In genomic region chr6:116389481-116389880, GRCm38 (mm10) we compare ENCODE assay signal across 19 mouse cellular contexts. TPM values are rescaled to one million over a fixed set of nuclear protein-coding genes. Genes with fewer than 3 reads are reported as not detected.
DNase-seq lines count a peak whose midpoint lies in the region; ATAC-seq and TF ChIP-seq lines count a peak whose summit lies in the region.
"Had no signal": no experiment of that assay in that cellular context is flagged by ENCODE, and none has a peak within 500 bp of the region (broad histone marks: within the 10 kb centered on the region; RNA-seq: fewer than 3 reads in every experiment).

No protein-coding gene starts in this region.

- no peak for TF ChIP-seq POLR2A in MEL (IDR thresholded peaks at IDR 0.05; ENCODE audit: control insufficient read depth in 1 of 2, insufficient read depth in 1 of 2, low read depth in 1 of 2, low read length in 2 of 2, poor library complexity in 1 of 2)

- H3K36me3 ChIP-seq in MEL (ENCODE audit: control insufficient read depth in 1 of 2, insufficient read depth in 2 of 2, low read length in 2 of 2), result peaks cover 0 to 17% of the 10 kb centered on the region in 2 experiments; a peak in 2 of 4 replicates
- H3K36me3 ChIP-seq in forebrain, embryonic 14.5 days (ENCODE audit: control insufficient read depth, insufficient read depth, low read length), result no peaks in the 10 kb centered on the region

- H3K27ac ChIP-seq in MEL (ENCODE audit: control insufficient read depth, low read depth, low read length), result no peak overlapping the region
- no peak overlapping the region for H3K27ac ChIP-seq in forebrain, embryonic 14.5 days (ENCODE audit: low read depth, low read length)

- no peak overlapping the region for H3K4me2 ChIP-seq in forebrain, embryonic 14.5 days (ENCODE audit: low read length)

- TF ChIP-seq RAD21 in MEL (IDR thresholded peaks at IDR 0.05; ENCODE audit: low read depth, low read length), result no peak

- no peak overlapping the region for H3K9ac ChIP-seq in MEL (ENCODE audit: control insufficient read depth, low read depth, low read length, poor library complexity, severe bottlenecking)
- H3K9ac ChIP-seq in forebrain, embryonic 14.5 days (ENCODE audit: low read length), result no peak overlapping the region

- H3K79me2 ChIP-seq in MEL (ENCODE audit: control insufficient read depth, insufficient read depth, low read length, poor library complexity), result no peaks in the 10 kb centered on the region

- no peak for TF ChIP-seq CTCF in MEL (IDR thresholded peaks at IDR 0.05 in 2 of 3, conservative IDR thresholded peaks at IDR 0.05 in 1 of 3; ENCODE audit: control insufficient read depth in 1 of 3, insufficient read depth in 1 of 3, low read depth in 2 of 3, low read length in 3 of 3, poor library complexity in 1 of 3, severe bottlenecking in 1 of 3)

- ATAC-seq in forebrain, embryonic 14.5 days, result no peak
- ATAC-seq: activated CD4-positive, CD25-positive, alpha-beta regulatory T cell, adult 4 months; CD4-positive, CD25-positive, alpha-beta regulatory T cell, adult 4 months; Patski had no signal

- peak; percentile 43 to 57; a peak in 3 of 4 replicates for TF ChIP-seq EP300 in MEL (IDR thresholded peaks at IDR 0.05; ENCODE audit: low read depth in 1 of 2, low read length in 2 of 2)

- H3K9me3 ChIP-seq in MEL (replicated peaks; ENCODE audit: insufficient read depth, low read length), result no peaks in the 10 kb centered on the region
- H3K9me3 ChIP-seq in forebrain, embryonic 14.5 days (replicated peaks; ENCODE audit: control insufficient read depth, low read length), result no peaks in the 10 kb centered on the region
- H3K9me3 ChIP-seq: G1E had no signal

- H3K27me3 ChIP-seq in MEL (ENCODE audit: control insufficient read depth in 1 of 2, insufficient read depth in 2 of 2, low read length in 2 of 2), result no peaks in the 10 kb centered on the region
- no peaks in the 10 kb centered on the region for H3K27me3 ChIP-seq in forebrain, embryonic 14.5 days (replicated peaks; ENCODE audit: control insufficient read depth, insufficient read depth, low read length)
- H3K27me3 ChIP-seq: CH12.LX, Patski had no signal

- DNase-seq in MEL (ENCODE audit: low read depth, low spot score), result peak; percentile 26
- no peak for DNase-seq in forebrain, embryonic 14.5 days (ENCODE audit: low spot score)
- DNase-seq: adrenal gland, adult 2 months; adrenal gland, adult 8-10 months; adrenal gland, postnatal 10 days; adrenal gland, postnatal 14 days; adrenal gland, postnatal 25 days; adrenal gland, postnatal 36 days; B cell, adult 2 months; cerebellum, adult 11 months; cerebellum, adult 11-12 months; cerebellum, adult 18-20 months; cerebellum, adult 2 months; cerebellum, adult 8-10 months had no signal

- H3K4me1 ChIP-seq in MEL (ENCODE audit: control insufficient read depth in 1 of 2, insufficient read depth in 2 of 2, low read length in 2 of 2), result peaks cover 6 to 16% of the 10 kb centered on the region in 2 experiments
- H3K4me1 ChIP-seq in forebrain, embryonic 14.5 days (ENCODE audit: control insufficient read depth, insufficient read depth, low read length), result peaks cover 10% of the 10 kb centered on the region

- H3K4me3 ChIP-seq in MEL (ENCODE audit: control insufficient read depth in 1 of 2, insufficient read depth in 1 of 2, low read depth in 2 of 2, low read length in 2 of 2), result no peak overlapping the region
- no peak overlapping the region for H3K4me3 ChIP-seq in forebrain, embryonic 14.5 days (ENCODE audit: low read depth, low read length)

TF ChIP-seq in MEL, 35 proteins besides CTCF, POLR2A, EP300 and RAD21:
- no peak for TF ChIP-seq BHLHE40 (IDR thresholded peaks at IDR 0.05; ENCODE audit: borderline replicate concordance, low read depth, low read length)
- 0 out of 2 replicates have a peak, but pooled peaks have one; percentile 22 for TF ChIP-seq GATA1 (IDR thresholded peaks at IDR 0.05; ENCODE audit: low read depth, low read length)
- no peak for TF ChIP-seq NRF1 (IDR thresholded peaks at IDR 0.05; ENCODE audit: insufficient read depth, low read depth, low read length, poor library complexity, severe bottlenecking)
- TF ChIP-seq MEF2A (IDR thresholded peaks at IDR 0.05; ENCODE audit: extremely low read depth, insufficient replicate concordance, low read depth, low read length, poor library complexity, severe bottlenecking), result no peak
- no peak for TF ChIP-seq CHD1 (IDR thresholded peaks at IDR 0.05; ENCODE audit: low read depth, low read length)
- peak; percentile 38; the same call in 1 of the 2 replicates for TF ChIP-seq SIN3A (IDR thresholded peaks at IDR 0.05; ENCODE audit: low read length)
- peak; percentile 42; the same call in 1 of the 2 replicates for TF ChIP-seq TCF12 (IDR thresholded peaks at IDR 0.05; ENCODE audit: low read depth, low read length)
- TF ChIP-seq ETS1 (IDR thresholded peaks at IDR 0.05; ENCODE audit: low read depth, low read length), result peak; percentile 33; the same call in 1 of the 2 replicates
- TF ChIP-seq MYB (IDR thresholded peaks at IDR 0.05; ENCODE audit: low read depth, low read length), result no peak
- TF ChIP-seq ZNF384 (IDR thresholded peaks at IDR 0.05; ENCODE audit: low read depth, low read length), result peak; percentile 92
- TF ChIP-seq MAFK (IDR thresholded peaks at IDR 0.05; ENCODE audit: borderline replicate concordance, low read depth, low read length), result no peak
- no peak for TF ChIP-seq MYC (IDR thresholded peaks at IDR 0.05; ENCODE audit: low read depth, low read length)
- no peak for TF ChIP-seq GABPA (IDR thresholded peaks at IDR 0.05; ENCODE audit: low read depth, low read length)
- TF ChIP-seq MAX (IDR thresholded peaks at IDR 0.05; ENCODE audit: low read length), result no peak

RNA-seq across cellular contexts. Expression of gene March8, which starts 51.7 kb away (rescaled TPM):
- 20.8 and 22.7 TPM in 2 replicates for total RNA-seq in MEL (2012; rRNA removed)
- 10 to 100 TPM in 1 of 2 experiments, not detected in 1; 24.9 TPM for polyA plus RNA-seq in MEL (2012; ENCODE audit: insufficient read depth in 1 of 2, insufficient read length in 2 of 2, low read depth in 1 of 2, low replicate concordance in 2 of 2, missing spikeins in 1 of 2)
- polyA plus RNA-seq in forebrain, embryonic 14.5 days (2014; fragmentation: Nextera tagmentation; extraction: Ambion mirVana), result 47.0 and 49.0 TPM in 2 replicates
